Mouse (Mus musculus) midbrain, postnatal 0 days (tissue): ENCODE measurements around the gene Kcnj6. TPM values are rescaled to one million over a fixed set of nuclear protein-coding genes. Genes with fewer than 3 reads are reported as not detected.

Experiments used
- ATAC-seq: fragments of 200-750 bp; cut with Nextera tagmentation; 2 replicates; pipeline ENCODE4 v1.8.0; 2017; ENCODE audit warnings: moderate number of reproducible peaks, mild to moderate bottlenecking, moderate TSS enrichment, moderate library complexity; ENCODE audit not compliant: low FRiP score
- DNase-seq: peaks from one replicate; pipeline ENCODE4 v3.0.0-alpha.2; 2015; ENCODE audit warnings: low spot score
- H3K27ac ChIP-seq: fragments of 300-500 bp; sonication (generic); 2 replicates; pipeline ENCODE4 v1.5.1; 2014; ENCODE audit warnings: low read depth, mild to moderate bottlenecking, low read length, mixed read lengths
- H3K27me3 ChIP-seq: fragments of 300-500 bp; sonication (generic); 2 replicates; pipeline ENCODE4 v1.6.1; 2014; ENCODE audit warnings: low read length, control low read depth, mixed read lengths; ENCODE audit not compliant: insufficient read depth
- H3K36me3 ChIP-seq: fragments of 300-500 bp; sonication (generic); 2 replicates; pipeline ENCODE4 v1.6.1; 2014; ENCODE audit warnings: low read length, control low read depth, mixed read lengths; ENCODE audit not compliant: insufficient read depth
- H3K4me1 ChIP-seq: fragments of 300-500 bp; sonication (generic); 2 replicates; pipeline ENCODE4 v1.6.1; 2014; ENCODE audit warnings: mild to moderate bottlenecking, control low read depth, antibody characterized with exemption, low read length, mixed read lengths; ENCODE audit not compliant: insufficient read depth
- H3K4me2 ChIP-seq: fragments of 300-500 bp; sonication (generic); 2 replicates; pipeline ENCODE4 v1.6.1; 2014; ENCODE audit warnings: low read depth, mild to moderate bottlenecking, low read length, mixed read lengths; ENCODE audit not compliant: poor library complexity, severe bottlenecking
- H3K4me3 ChIP-seq: fragments of 300-500 bp; sonication (generic); 2 replicates; pipeline ENCODE4 v1.5.1; 2014; ENCODE audit warnings: low read depth, mild to moderate bottlenecking, low read length, moderate library complexity
- H3K9ac ChIP-seq: fragments of 300-500 bp; sonication (generic); replicated peaks from 2 replicates; pipeline ENCODE4 v1.6.1; 2014; ENCODE audit warnings: mild to moderate bottlenecking, low read length, moderate library complexity, mixed read lengths; ENCODE audit not compliant: poor library complexity, severe bottlenecking
- H3K9me3 ChIP-seq: fragments of 300-500 bp; sonication (generic); 2 replicates; pipeline ENCODE4 v1.6.1; 2016; ENCODE audit warnings: low read length, control low read depth
- CTCF ChIP-seq: IDR thresholded peaks from 2 replicates; pipeline ENCODE4 v1.5.1; 2016; ENCODE audit warnings: antibody characterized with exemption, mild to moderate bottlenecking
- WGBS: fragments of 180-500 bp; shearing (Covaris S2); extraction: QIAGEN DNeasy Blood & Tissue Kit; methylation state at CpG from one replicate; pipeline ENCODE4 v1.1.7; 2014; 5-methylcytosine and 5-hydroxymethylcytosine counted together
- polyA plus RNA-seq: library from polyadenylated mRNA; unstranded; fragments of >200 nt; fragmentation: Nextera tagmentation; extraction: Ambion mirVana; gene quantifications from 2 replicates; pipeline ENCODE4 v1.2.1, GENCODE M21; 2015
- total RNA-seq: library from RNA; depleted of rRNA; stranded (reverse); fragments of >200 nt; gene quantifications from 2 replicates; pipeline ENCODE4 v1.2.3, GENCODE M21; 2014; rRNA removed

Gene Kcnj6
- total RNA-seq (12.9 and 14.7 TPM in 2 replicates), polyA plus RNA-seq (2.2 and 3.2 TPM in 2 replicates)

- Histone ChIP-seq H3K9me3 (no peaks in the 10 kb centered on the region), H3K27me3 (0 out of 2 replicates have a peak, but pooled peaks cover 3% of the 10 kb centered on the region), H3K4me1 (peaks cover 11% of the 10 kb centered on the region; the same call in 1 of the 2 replicates), H3K4me3 (peak within 1 kb of the TSS; percentile 62), H3K4me2 (peak within 1 kb of the TSS; percentile 65), H3K36me3 (no peaks in the 10 kb centered on the region), H3K9ac (peak within 1 kb of the TSS; percentile 64), H3K27ac (peak within 1 kb of the TSS; percentile 63)
- DNase-seq = peak; percentile 92
- peak; percentile 71 for ATAC-seq
- WGBS = under 1% methylated on average over 43 of the region's 43 CpGs
- TF ChIP-seq CTCF = peak; percentile 80
Observed at GRCm38 (mm10) chr16:94997340-94997849, at the start of gene Kcnj6. Gene Kcnj6 (minus strand): TSS chr16:94997701.

GRCm38 (mm10) chr16:95009937-95010336, 12.4 kb upstream of the Kcnj6 start:
- Histone ChIP-seq H3K9me3 (no peaks in the 10 kb centered on the region), H3K4me1 (no peaks in the 10 kb centered on the region), H3K4me3 (no peak overlapping the region), H3K27ac (no peak overlapping the region), H3K4me2 (no peak overlapping the region), H3K9ac (no peak overlapping the region), H3K27me3 (no peaks in the 10 kb centered on the region), H3K36me3 (no peaks in the 10 kb centered on the region)
- no peak for TF ChIP-seq CTCF
- ATAC-seq (no peak), DNase-seq (no peak)
- 88% methylated on average over 3 of the region's 3 CpGs for WGBS

- DNase-seq = no peak
- no peak for TF ChIP-seq CTCF
- no peak for ATAC-seq
- WGBS = 20% methylated on average over 8 of the region's 8 CpGs
- H3K9me3 ChIP-seq = no peaks in the 10 kb centered on the region
- peaks cover 3% of the 10 kb centered on the region; the same call in 1 of the 2 replicates for H3K4me1 ChIP-seq
- no peak overlapping the region for H3K4me3 ChIP-seq
- H3K4me2 ChIP-seq = no peak overlapping the region
- H3K9ac ChIP-seq = no peak overlapping the region
- no peaks in the 10 kb centered on the region for H3K27me3 ChIP-seq
- H3K27ac ChIP-seq = peak overlapping the region; percentile 43; the same call in 1 of the 2 replicates
- H3K36me3 ChIP-seq = no peaks in the 10 kb centered on the region
Observed at GRCm38 (mm10) chr16:95004599-95004998, 7.1 kb upstream of the Kcnj6 start.

- ATAC-seq (no peak), DNase-seq (no peak)
- no peak overlapping the region for H3K4me3 ChIP-seq
- H3K9me3 ChIP-seq = no peaks in the 10 kb centered on the region
- 0 out of 2 replicates have a peak, but pooled peaks cover 3% of the 10 kb centered on the region for H3K27me3 ChIP-seq
- 0 out of 2 replicates have a peak overlapping the region, but pooled peaks have one; percentile 19 for H3K9ac ChIP-seq
- H3K4me1 ChIP-seq = peaks cover 11% of the 10 kb centered on the region; the same call in 1 of the 2 replicates
- no peak overlapping the region for H3K27ac ChIP-seq
- WGBS = 59% methylated on average over 5 of the region's 5 CpGs
- no peaks in the 10 kb centered on the region for H3K36me3 ChIP-seq
- TF ChIP-seq CTCF = no peak
- H3K4me2 ChIP-seq = no peak overlapping the region
Observed at GRCm38 (mm10) chr16:94999551-94999950, 2.0 kb upstream of the Kcnj6 start.

GRCm38 (mm10) chr16:94999019-94999418, 1.5 kb upstream of the Kcnj6 start:
- no peak for ATAC-seq

GRCm38 (mm10) chr16:94996791-94997281, 665 bp downstream of the Kcnj6 start:
- Histone ChIP-seq H3K27ac (peak overlapping the region; percentile 63), H3K27me3 (0 out of 2 replicates have a peak, but pooled peaks cover 3% of the 10 kb centered on the region), H3K36me3 (no peaks in the 10 kb centered on the region), H3K9ac (peak overlapping the region; percentile 64), H3K9me3 (no peaks in the 10 kb centered on the region), H3K4me3 (peak overlapping the region; percentile 62), H3K4me1 (peaks cover 11% of the 10 kb centered on the region; the same call in 1 of the 2 replicates), H3K4me2 (peak overlapping the region; percentile 65)
- DNase-seq = peak; percentile 51
- ATAC-seq = peak; percentile 47
- no peak for TF ChIP-seq CTCF
- WGBS = 6% methylated on average over 16 of the region's 16 CpGs

More at GRCm38 (mm10) chr16:94999019-94999418, 1.5 kb upstream of the Kcnj6 start:
- WGBS = 19% methylated on average over 3 of the region's 3 CpGs
- no peak overlapping the region for H3K9ac ChIP-seq
- H3K27me3 ChIP-seq = 0 out of 2 replicates have a peak, but pooled peaks cover 3% of the 10 kb centered on the region
- no peak overlapping the region for H3K4me2 ChIP-seq
- TF ChIP-seq CTCF = no peak
- no peaks in the 10 kb centered on the region for H3K9me3 ChIP-seq
- no peaks in the 10 kb centered on the region for H3K36me3 ChIP-seq
- H3K4me1 ChIP-seq = peaks cover 11% of the 10 kb centered on the region; the same call in 1 of the 2 replicates
- H3K4me3 ChIP-seq = no peak overlapping the region
- DNase-seq = no peak
- no peak overlapping the region for H3K27ac ChIP-seq
